Mouse (Mus musculus) c-Kit-positive CD71-positive TER-119-negative erythroid progenitor cells, embryonic 14.5 days (primary cell): ENCODE data around the gene Abcf2.

ENCODE experiments used
- DNase-seq: peaks from one replicate; pipeline ENCODE4 v3.0.0-alpha.2; 2013; ENCODE audit warnings: low read depth

The Abcf2 gene

DNA sequence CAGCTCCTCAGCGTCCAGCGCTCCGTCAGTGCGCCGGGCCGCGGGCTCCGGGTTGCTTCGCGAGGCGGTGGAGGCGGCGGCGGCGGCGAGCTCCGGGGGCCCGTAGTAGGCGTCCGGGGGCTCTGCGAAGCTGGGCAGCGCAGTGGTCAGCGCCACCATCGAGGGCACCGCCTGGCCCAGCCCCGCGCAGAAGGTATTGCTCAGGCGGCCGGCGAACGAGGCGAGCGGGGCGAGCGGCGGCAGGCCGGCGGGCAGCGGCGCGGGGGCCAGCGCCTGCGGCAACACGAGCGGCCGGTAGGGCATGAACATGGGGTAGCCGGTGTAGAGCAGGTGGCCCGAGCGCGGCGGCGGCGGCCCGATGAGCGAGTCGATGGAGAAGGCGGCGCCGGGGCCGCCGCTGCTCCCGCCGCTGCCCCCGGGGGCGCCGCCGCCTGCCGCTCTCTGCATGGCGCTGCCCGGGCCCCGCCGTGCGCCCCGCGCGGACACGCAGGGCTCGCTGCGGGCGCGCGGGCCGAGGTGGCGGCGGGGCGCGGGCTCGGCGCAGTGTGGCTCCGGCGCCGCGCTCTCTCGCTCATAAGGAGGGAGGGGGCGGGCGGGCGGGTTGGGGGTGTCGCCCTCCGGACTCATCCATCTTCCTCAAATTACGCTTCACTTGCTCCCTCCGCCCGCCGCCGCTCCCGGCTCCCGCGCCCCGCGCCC is 50.9 kb downstream of the Abcf2 start:
- no peak for DNase-seq

DNA sequence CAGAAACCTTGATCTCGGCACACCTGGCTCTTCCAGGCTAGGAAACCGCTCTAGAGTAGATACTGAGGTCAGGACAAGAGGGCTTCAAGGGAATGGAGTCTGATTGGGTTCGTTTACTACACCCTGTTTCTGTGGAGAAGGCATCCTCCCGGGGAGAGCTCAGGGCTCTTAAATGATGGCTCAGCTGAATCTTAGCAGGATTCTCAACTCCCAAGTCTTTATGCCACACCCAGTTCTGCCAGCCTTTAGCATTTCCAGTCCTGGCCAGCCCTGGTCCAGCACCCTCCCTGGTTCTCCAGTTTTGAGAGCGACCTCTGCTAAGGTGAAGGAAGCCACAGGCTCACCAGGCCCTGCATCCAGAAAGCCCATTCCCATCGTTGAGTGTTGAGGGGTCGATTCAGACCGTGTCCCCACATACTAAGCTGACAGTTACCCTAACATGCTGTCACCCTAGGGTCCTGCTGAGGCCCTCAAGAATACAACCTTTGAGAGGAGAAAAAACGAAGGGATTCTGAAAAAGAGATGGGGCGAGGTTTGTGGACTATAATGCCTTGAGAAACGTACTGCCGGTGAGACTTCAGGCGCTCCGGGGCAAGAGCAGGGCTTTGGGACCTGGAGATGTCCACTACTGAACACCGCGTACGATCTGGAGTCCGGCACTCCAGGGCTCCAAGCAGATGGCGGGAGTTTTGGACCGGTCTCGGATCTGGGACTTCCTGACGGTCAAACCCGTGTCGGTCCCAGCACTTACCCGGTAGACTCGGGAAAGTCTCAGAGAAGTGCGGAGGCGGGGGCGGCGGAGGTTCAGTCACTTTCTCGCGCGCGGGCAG is 51.7 kb downstream of the Abcf2 start:
- no peak for DNase-seq

DNA sequence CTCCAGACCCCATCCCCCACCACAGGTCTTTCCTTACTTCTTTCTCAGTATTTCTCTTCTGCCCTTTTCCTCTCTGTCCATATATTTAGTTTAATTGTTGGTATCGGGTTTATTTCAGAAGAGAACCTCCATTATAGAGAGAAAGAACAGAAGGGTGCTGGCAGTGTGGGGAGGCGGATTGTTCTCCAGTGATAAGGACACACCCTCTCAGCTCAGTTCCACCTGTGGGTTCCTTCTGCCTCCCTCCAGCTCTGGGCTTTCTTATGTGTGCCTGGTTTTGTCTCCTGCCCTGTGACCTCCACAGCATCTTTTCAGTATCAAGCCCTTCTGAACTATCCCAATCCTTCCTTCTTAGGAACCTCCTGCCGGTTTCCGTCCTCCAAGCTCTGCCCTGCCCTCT is 52.7 kb downstream of the Abcf2 start:
- no peak for DNase-seq

DNA sequence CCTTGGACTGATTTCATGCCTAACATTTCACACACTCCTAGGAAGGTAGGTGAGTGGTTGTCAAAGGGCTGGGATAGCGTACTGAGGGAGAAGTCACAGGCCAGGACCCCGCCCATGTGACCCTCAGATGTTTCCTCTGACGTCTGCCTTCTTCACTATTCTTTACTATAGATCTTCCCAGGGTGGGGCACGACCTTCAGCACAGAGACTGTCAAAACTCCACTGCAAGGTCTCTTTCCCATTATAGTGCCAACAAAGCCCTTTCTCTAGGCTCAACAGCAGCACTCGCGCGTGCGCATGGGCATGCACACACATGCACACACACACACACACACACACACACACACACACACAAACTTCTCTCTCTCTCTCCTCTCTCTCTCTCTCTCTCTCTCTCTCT is 53.5 kb downstream of the Abcf2 start:
- no peak for DNase-seq

DNA sequence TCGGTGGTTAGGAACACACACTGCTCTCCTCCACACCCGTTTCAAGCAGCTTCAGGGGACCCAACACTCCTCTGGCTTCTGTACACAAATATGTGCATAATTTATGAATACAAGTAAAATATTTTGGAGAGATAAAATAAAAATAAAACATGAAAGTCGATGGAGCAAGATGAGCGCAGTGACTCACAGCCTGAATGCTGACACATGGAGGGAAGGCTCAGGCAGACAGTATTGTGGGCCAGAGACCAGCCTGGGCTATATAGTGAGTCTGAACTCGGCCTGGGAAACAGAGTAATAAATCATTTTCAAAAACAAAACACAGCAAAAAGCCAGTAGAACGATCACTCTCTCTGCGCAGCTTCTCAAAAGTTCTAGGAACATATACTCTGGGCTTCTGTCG is 55.9 kb downstream of the Abcf2 start:
- no peak for DNase-seq
